Mouse (Mus musculus): ENCODE measurements at regions not wholly inside any gene's neighbourhood (a gene's known extent, or its start where the extent isn't known, plus 50 kb on each side); places are given as distances from the start of the nearest gene placed in this dataset.
"Not testable (repeated sequence)": the region's sequence is repeated elsewhere in the genome, so short reads cannot be mapped to it uniquely, and the experiment has no call there.

GRCm38 (mm10) chrX:170735786-170736185 is 63.3 kb downstream of the Asmt start:
- in situ Hi-C loops (cut with MboI, MseI): loop anchor here (10.0 kb wide), 2 partner anchors 69 to 99 kb away; no protein-coding TSS in a partner anchor

- in situ Hi-C loops (cut with MboI, MseI): not testable (repeated sequence)
Measured at GRCm38 (mm10) chrX:170753507-170754256, 81.2 kb downstream of the Asmt start.

Measured in T-helper 1 cell (primary cell).